Mouse (Mus musculus) stomach, postnatal 0 days (tissue): ENCODE measurements around the gene Hoxb6. TPM values are rescaled to one million over a fixed set of nuclear protein-coding genes. Genes with fewer than 3 reads are reported as not detected.

Source experiments
- ATAC-seq: fragments of 200-750 bp; cut with Nextera tagmentation; 2 replicates; pipeline ENCODE4 v1.8.0; 2017; ENCODE audit not compliant: low FRiP score, low TSS enrichment
- DNase-seq: peaks from one replicate; pipeline ENCODE4 v3.0.0-alpha.2; 2016; ENCODE audit warnings: low spot score
- H3K27ac ChIP-seq: fragments of 300-500 bp; sonication (generic); replicated peaks from 2 replicates; pipeline ENCODE4 v1.5.1; 2014; ENCODE audit warnings: mild to moderate bottlenecking, control low read depth
- H3K27me3 ChIP-seq: fragments of 300-500 bp; sonication (generic); 2 replicates; pipeline ENCODE4 v1.6.1; 2014; ENCODE audit warnings: low read length; ENCODE audit not compliant: control insufficient read depth, insufficient read depth
- H3K36me3 ChIP-seq: fragments of 300-500 bp; sonication (generic); 2 replicates; pipeline ENCODE4 v1.6.1; 2014; ENCODE audit warnings: low read length, mixed read lengths; ENCODE audit not compliant: control insufficient read depth, insufficient read depth
- H3K4me1 ChIP-seq: fragments of 300-500 bp; sonication (generic); replicated peaks from 2 replicates; pipeline ENCODE4 v1.6.1; 2014; ENCODE audit warnings: antibody characterized with exemption; ENCODE audit not compliant: control insufficient read depth, insufficient read depth
- H3K4me2 ChIP-seq: fragments of 300-500 bp; sonication (generic); replicated peaks from 2 replicates; pipeline ENCODE4 v1.6.1; 2014; ENCODE audit warnings: low read depth, mild to moderate bottlenecking, control low read depth, moderate library complexity
- H3K4me3 ChIP-seq: fragments of 300-500 bp; sonication (generic); 2 replicates; pipeline ENCODE4 v1.5.1; 2014; ENCODE audit warnings: low read depth, low read length, control low read depth
- H3K9ac ChIP-seq: fragments of 300-500 bp; sonication (generic); 2 replicates; pipeline ENCODE4 v1.6.1; 2014; ENCODE audit warnings: mild to moderate bottlenecking, low read length, control low read depth, mixed read lengths
- H3K9me3 ChIP-seq: fragments of 300-500 bp; sonication (generic); 2 replicates; pipeline ENCODE4 v1.6.1; 2016; ENCODE audit warnings: low read length; ENCODE audit not compliant: control insufficient read depth
- CTCF ChIP-seq: IDR thresholded peaks from 2 replicates; pipeline ENCODE4 v1.5.1; 2016; ENCODE audit warnings: antibody characterized with exemption, low read depth, mild to moderate bottlenecking, moderate library complexity
- EP300 ChIP-seq: optimal IDR thresholded peaks from 2 replicates; pipeline ENCODE3; 2016; ENCODE audit warnings: antibody characterized with exemption
- WGBS: fragments of 180-500 bp; shearing (Covaris S2); extraction: QIAGEN DNeasy Blood & Tissue Kit; methylation state at CpG from one replicate; pipeline ENCODE4 v1.1.7; 2014; 5-methylcytosine and 5-hydroxymethylcytosine counted together
- polyA plus RNA-seq: library from polyadenylated mRNA; unstranded; fragments of >200 nt; fragmentation: Nextera tagmentation; extraction: Ambion mirVana; gene quantifications from 2 replicates; pipeline ENCODE4 v1.2.1, GENCODE M21; 2015

The Hoxb6 gene
- polyA plus RNA-seq, 1 experiment from 2014 or later: 7.9 TPM

DNA sequence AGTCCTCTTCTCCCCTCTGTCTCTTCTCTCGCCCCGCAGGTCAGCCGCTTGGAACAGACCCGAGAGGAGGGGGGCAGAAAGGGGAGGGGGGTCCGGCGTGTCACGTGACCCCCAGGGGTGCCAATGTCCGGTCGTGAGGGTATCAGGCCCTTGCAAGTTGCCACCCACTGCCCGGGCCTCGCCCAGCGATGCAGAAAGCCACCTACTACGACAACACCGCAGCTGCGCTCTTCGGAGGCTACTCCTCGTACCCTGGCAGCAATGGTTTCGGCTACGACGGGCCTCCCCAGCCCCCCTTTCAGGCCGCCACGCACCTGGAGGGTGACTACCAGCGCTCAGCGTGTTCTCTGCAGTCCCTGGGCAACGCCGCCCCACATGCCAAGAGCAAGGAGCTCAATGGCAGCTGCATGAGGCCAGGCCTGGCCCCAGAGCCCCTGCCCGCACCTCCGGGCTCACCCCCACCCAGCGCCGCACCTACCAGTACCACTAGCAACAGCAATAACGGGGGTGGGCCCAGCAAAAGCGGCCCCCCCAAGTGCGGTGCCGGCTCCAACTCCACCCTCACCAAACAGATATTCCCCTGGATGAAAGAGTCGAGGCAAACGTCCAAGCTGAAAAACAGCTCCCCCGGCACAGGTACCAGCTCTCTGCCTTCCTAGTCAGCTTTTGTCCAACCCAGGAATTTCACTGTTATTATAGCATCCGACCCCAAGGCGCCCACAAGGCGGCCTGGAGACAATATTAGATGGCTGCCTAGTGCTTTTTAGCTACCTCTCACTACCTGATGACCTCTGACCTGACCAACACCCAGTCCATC is 52.0 kb downstream of the Hoxb6 start:
- TF ChIP-seq EP300 (no peak), CTCF (no peak)
- Histone ChIP-seq H3K9ac (peak overlapping the region; percentile 82), H3K27me3 (peaks cover 4% of the 10 kb centered on the region; the same call in 1 of the 2 replicates), H3K36me3 (no peaks in the 10 kb centered on the region; the same call in 1 of the 2 replicates), H3K4me3 (peak overlapping the region; percentile 17; the same call in 1 of the 2 replicates), H3K27ac (peak overlapping the region; percentile 90), H3K4me2 (peak overlapping the region; percentile 71), H3K9me3 (no peaks in the 10 kb centered on the region), H3K4me1 (peaks cover 2% of the 10 kb centered on the region; the same call in 1 of the 2 replicates)
- ATAC-seq: no peak
- peak; percentile 26 for DNase-seq
- WGBS: 19% methylated on average over 33 of the region's 40 CpGs

- ATAC-seq (no peak), DNase-seq (no peak)
- H3K4me1 ChIP-seq: 0 out of 2 replicates have a peak, but pooled peaks cover 2% of the 10 kb centered on the region
- H3K27me3 ChIP-seq: peaks cover 4% of the 10 kb centered on the region; the same call in 1 of the 2 replicates
- TF ChIP-seq CTCF (no peak), EP300 (no peak)
- peak overlapping the region; percentile 29; the same call in 1 of the 2 replicates for H3K4me3 ChIP-seq
- H3K9ac ChIP-seq: peak overlapping the region; percentile 82; the same call in 1 of the 2 replicates
- H3K27ac ChIP-seq: peak overlapping the region; percentile 90
- no peaks in the 10 kb centered on the region for H3K9me3 ChIP-seq
- H3K36me3 ChIP-seq: no peaks in the 10 kb centered on the region; the same call in 1 of the 2 replicates
- WGBS: 20% methylated on average over 5 of the region's 6 CpGs
- H3K4me2 ChIP-seq: peak overlapping the region; percentile 71
These were observed 52.5 kb downstream of the Hoxb6 start for GRCm38 (mm10) chr11:96344878-96345159.

DNA sequence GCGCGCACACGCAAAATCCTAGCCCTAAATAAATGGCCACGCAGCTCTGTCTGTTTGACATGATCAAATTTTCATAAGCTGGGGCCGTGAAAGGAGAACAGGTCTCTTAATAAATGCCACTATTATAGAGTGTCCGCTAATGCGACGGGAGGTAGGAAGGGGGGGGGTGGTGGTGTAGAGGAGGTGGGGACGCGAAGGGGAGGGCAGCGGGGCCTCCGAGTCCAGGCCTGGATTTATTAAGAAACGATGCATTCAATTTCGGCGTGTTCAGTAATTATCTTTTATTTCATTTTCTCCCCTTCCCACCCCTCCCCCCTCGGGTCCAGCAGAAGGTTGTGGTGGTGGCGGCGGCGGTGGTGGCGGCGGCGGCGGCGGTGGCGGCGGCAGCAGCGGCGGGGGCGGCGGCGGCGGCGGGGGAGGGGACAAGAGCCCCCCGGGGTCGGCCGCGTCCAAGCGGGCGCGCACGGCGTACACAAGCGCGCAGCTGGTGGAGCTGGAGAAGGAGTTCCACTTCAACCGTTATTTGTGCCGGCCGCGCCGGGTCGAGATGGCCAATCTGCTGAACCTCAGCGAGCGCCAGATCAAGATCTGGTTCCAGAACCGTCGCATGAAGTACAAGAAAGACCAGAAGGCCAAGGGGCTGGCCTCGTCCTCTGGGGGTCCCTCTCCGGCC is 53.1 kb downstream of the Hoxb6 start:
- Histone ChIP-seq H3K36me3 (no peaks in the 10 kb centered on the region; the same call in 1 of the 2 replicates), H3K27me3 (peaks cover 4% of the 10 kb centered on the region; the same call in 1 of the 2 replicates), H3K4me2 (peak overlapping the region; percentile 71), H3K9ac (peak overlapping the region; percentile 57), H3K4me3 (peak overlapping the region; percentile 29), H3K4me1 (0 out of 2 replicates have a peak, but pooled peaks cover 2% of the 10 kb centered on the region), H3K27ac (peak overlapping the region; percentile 90), H3K9me3 (no peaks in the 10 kb centered on the region)
- TF ChIP-seq EP300: no peak
- no peak for TF ChIP-seq CTCF
- WGBS: 3% methylated on average over 42 of the region's 56 CpGs
- DNase-seq (no peak), ATAC-seq (no peak)

DNA sequence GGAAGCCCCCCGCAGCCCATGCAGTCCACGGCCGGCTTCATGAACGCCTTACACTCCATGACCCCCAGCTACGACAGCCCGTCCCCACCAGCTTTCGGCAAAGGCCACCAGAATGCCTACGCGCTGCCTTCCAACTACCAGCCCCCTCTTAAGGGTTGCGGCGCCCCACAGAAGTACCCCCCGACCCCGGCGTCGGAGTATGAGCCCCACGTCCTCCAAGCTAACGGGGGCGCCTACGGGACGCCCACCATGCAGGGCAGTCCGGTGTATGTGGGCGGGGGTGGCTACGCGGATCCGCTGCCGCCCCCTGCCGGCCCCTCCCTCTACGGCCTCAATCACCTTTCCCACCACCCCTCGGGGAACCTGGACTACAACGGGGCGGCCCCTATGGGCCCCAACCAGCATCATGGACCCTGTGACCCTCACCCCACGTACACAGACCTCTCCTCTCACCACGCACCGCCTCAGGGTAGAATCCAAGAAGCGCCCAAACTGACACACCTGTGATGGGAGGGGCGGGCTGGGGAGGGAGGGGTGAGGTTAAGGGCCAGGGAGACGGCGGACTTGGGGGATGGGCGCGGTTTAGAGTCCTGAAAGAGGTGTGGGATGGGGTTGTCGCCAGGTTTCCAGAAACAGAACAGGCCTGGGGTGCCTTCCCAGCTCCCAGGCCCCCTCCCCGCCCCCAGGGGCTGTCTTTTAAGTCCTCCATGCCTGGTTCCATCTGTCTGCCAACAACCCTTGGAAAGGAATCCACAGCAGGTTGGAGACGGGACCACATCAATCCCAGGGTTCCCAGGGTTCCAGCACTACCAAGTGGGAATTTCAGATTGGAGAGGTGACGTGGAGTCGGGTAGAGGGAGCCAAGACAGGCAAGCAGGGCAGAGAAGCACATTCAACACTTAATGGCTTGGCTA is 53.9 kb downstream of the Hoxb6 start:
- no peaks in the 10 kb centered on the region; the same call in 1 of the 2 replicates for H3K36me3 ChIP-seq
- peak overlapping the region; percentile 29 for H3K4me3 ChIP-seq
- H3K4me1 ChIP-seq: 0 out of 2 replicates have a peak, but pooled peaks cover 2% of the 10 kb centered on the region
- TF ChIP-seq EP300 (no peak), CTCF (peak; percentile 37; the same call in 1 of the 2 replicates)
- 7% methylated on average over 44 of the region's 45 CpGs for WGBS
- peak overlapping the region; percentile 57 for H3K9ac ChIP-seq
- peak overlapping the region; percentile 90 for H3K27ac ChIP-seq
- ATAC-seq: peak; percentile 25; the same call in 1 of the 2 replicates
- H3K4me2 ChIP-seq: peak overlapping the region; percentile 71
- H3K27me3 ChIP-seq: peaks cover 4% of the 10 kb centered on the region; the same call in 1 of the 2 replicates
- no peak for DNase-seq
- H3K9me3 ChIP-seq: no peaks in the 10 kb centered on the region

- Histone ChIP-seq H3K9ac (no peak overlapping the region), H3K4me1 (0 out of 2 replicates have a peak, but pooled peaks cover 2% of the 10 kb centered on the region), H3K4me3 (no peak overlapping the region), H3K27ac (peak overlapping the region; percentile 90), H3K36me3 (no peaks in the 10 kb centered on the region; the same call in 1 of the 2 replicates), H3K4me2 (no peak overlapping the region), H3K9me3 (no peaks in the 10 kb centered on the region), H3K27me3 (peaks cover 4% of the 10 kb centered on the region; the same call in 1 of the 2 replicates)
- TF ChIP-seq CTCF (no peak), EP300 (no peak)
- DNase-seq (no peak), ATAC-seq (no peak)
- 45% methylated on average over 5 of the region's 5 CpGs for WGBS
These were observed 54.7 kb downstream of the Hoxb6 start for GRCm38 (mm10) chr11:96346916-96347520.
